Mouse (Mus musculus): ENCODE measurements around the gene Kcnj12. TPM values are rescaled to one million over a fixed set of nuclear protein-coding genes. Genes with fewer than 3 reads are reported as not detected.

Gene Kcnj12
- polyA plus RNA-seq, 1 experiment from 2014 or later = 0.59 TPM

GRCm38 (mm10) chr11:61102397-61103339, 80.3 kb downstream of the Kcnj12 start:
- WGBS = 68% methylated on average over 12 of the region's 13 CpGs

GRCm38 (mm10) chr11:61104241-61104901, 82.0 kb downstream of the Kcnj12 start:
- no peak overlapping the region for H3K9ac ChIP-seq (ENCODE audit: low read length)
- no peaks in the 10 kb centered on the region for H3K27me3 ChIP-seq (ENCODE audit: control insufficient read depth, insufficient read depth, low read length)
- no peak overlapping the region for H3K4me3 ChIP-seq (ENCODE audit: low read depth, low read length)
- no peaks in the 10 kb centered on the region for H3K4me1 ChIP-seq (replicated peaks; ENCODE audit: control insufficient read depth, insufficient read depth)
- no peak overlapping the region for H3K4me2 ChIP-seq (replicated peaks; ENCODE audit: low read depth)
- peak; percentile 91 for ATAC-seq (ENCODE audit: low FRiP score, low TSS enrichment)
- WGBS = 20% methylated on average over 20 of the region's 20 CpGs
- no peak overlapping the region for H3K27ac ChIP-seq (replicated peaks)
- TF ChIP-seq EP300 (optimal IDR thresholded peaks at IDR 0.05) (no peak), CTCF (IDR thresholded peaks at IDR 0.05; ENCODE audit: low read depth) (peak; percentile 99)
- peak; percentile 89 for DNase-seq (ENCODE audit: low spot score)
- no peaks in the 10 kb centered on the region for H3K36me3 ChIP-seq (ENCODE audit: control insufficient read depth, insufficient read depth, low read length)
- no peaks in the 10 kb centered on the region for H3K9me3 ChIP-seq (ENCODE audit: control insufficient read depth, low read length)

More at GRCm38 (mm10) chr11:61102397-61103339, 80.3 kb downstream of the Kcnj12 start:
- Histone ChIP-seq H3K27me3 (ENCODE audit: control insufficient read depth, insufficient read depth, low read length) (no peaks in the 10 kb centered on the region), H3K4me1 (replicated peaks; ENCODE audit: control insufficient read depth, insufficient read depth) (no peaks in the 10 kb centered on the region), H3K4me3 (ENCODE audit: low read depth, low read length) (no peak overlapping the region), H3K9me3 (ENCODE audit: control insufficient read depth, low read length) (no peaks in the 10 kb centered on the region), H3K4me2 (replicated peaks; ENCODE audit: low read depth) (no peak overlapping the region), H3K27ac (replicated peaks) (no peak overlapping the region), H3K36me3 (ENCODE audit: control insufficient read depth, insufficient read depth, low read length) (no peaks in the 10 kb centered on the region), H3K9ac (ENCODE audit: low read length) (no peak overlapping the region)
- TF ChIP-seq EP300 (optimal IDR thresholded peaks at IDR 0.05) = no peak
- TF ChIP-seq CTCF (IDR thresholded peaks at IDR 0.05; ENCODE audit: low read depth) = no peak
- ATAC-seq (ENCODE audit: low FRiP score, low TSS enrichment) = no peak
- no peak for DNase-seq (ENCODE audit: low spot score)

GRCm38 (mm10) chr11:61108911-61109361, 86.6 kb downstream of the Kcnj12 start:
- Histone ChIP-seq H3K27me3 (ENCODE audit: control insufficient read depth, insufficient read depth, low read length) (no peaks in the 10 kb centered on the region), H3K27ac (replicated peaks) (no peak overlapping the region), H3K9me3 (ENCODE audit: control insufficient read depth, low read length) (no peaks in the 10 kb centered on the region), H3K9ac (ENCODE audit: low read length) (no peak overlapping the region), H3K4me1 (replicated peaks; ENCODE audit: control insufficient read depth, insufficient read depth) (no peaks in the 10 kb centered on the region), H3K4me3 (ENCODE audit: low read depth, low read length) (no peak overlapping the region), H3K4me2 (replicated peaks; ENCODE audit: low read depth) (no peak overlapping the region), H3K36me3 (ENCODE audit: control insufficient read depth, insufficient read depth, low read length) (no peaks in the 10 kb centered on the region)
- DNase-seq (ENCODE audit: low spot score) (no peak), ATAC-seq (ENCODE audit: low FRiP score, low TSS enrichment) (no peak)
- no peak for TF ChIP-seq EP300 (optimal IDR thresholded peaks at IDR 0.05)
- TF ChIP-seq CTCF (IDR thresholded peaks at IDR 0.05; ENCODE audit: low read depth) = no peak
- WGBS = 89% methylated on average over 12 of the region's 12 CpGs

GRCm38 (mm10) chr11:61109707-61110106, 87.3 kb downstream of the Kcnj12 start:
- Histone ChIP-seq H3K9me3 (ENCODE audit: control insufficient read depth, low read length) (no peaks in the 10 kb centered on the region), H3K27me3 (ENCODE audit: control insufficient read depth, insufficient read depth, low read length) (no peaks in the 10 kb centered on the region), H3K4me2 (replicated peaks; ENCODE audit: low read depth) (no peak overlapping the region), H3K4me1 (replicated peaks; ENCODE audit: control insufficient read depth, insufficient read depth) (no peaks in the 10 kb centered on the region), H3K27ac (replicated peaks) (no peak overlapping the region), H3K4me3 (ENCODE audit: low read depth, low read length) (no peak overlapping the region), H3K9ac (ENCODE audit: low read length) (no peak overlapping the region), H3K36me3 (ENCODE audit: control insufficient read depth, insufficient read depth, low read length) (no peaks in the 10 kb centered on the region)
- DNase-seq (ENCODE audit: low spot score) (no peak), ATAC-seq (ENCODE audit: low FRiP score, low TSS enrichment) (no peak)
- TF ChIP-seq CTCF (IDR thresholded peaks at IDR 0.05; ENCODE audit: low read depth) = no peak
- TF ChIP-seq EP300 (optimal IDR thresholded peaks at IDR 0.05) = no peak
- 73% methylated on average over 6 of the region's 6 CpGs for WGBS

- no peak for DNase-seq (ENCODE audit: low spot score)
- Histone ChIP-seq H3K27ac (replicated peaks) (no peak overlapping the region), H3K4me3 (ENCODE audit: low read depth, low read length) (no peak overlapping the region), H3K4me1 (replicated peaks; ENCODE audit: control insufficient read depth, insufficient read depth) (no peaks in the 10 kb centered on the region), H3K9ac (ENCODE audit: low read length) (no peak overlapping the region), H3K36me3 (ENCODE audit: control insufficient read depth, insufficient read depth, low read length) (no peaks in the 10 kb centered on the region), H3K27me3 (ENCODE audit: control insufficient read depth, insufficient read depth, low read length) (no peaks in the 10 kb centered on the region), H3K4me2 (replicated peaks; ENCODE audit: low read depth) (no peak overlapping the region), H3K9me3 (ENCODE audit: control insufficient read depth, low read length) (no peaks in the 10 kb centered on the region)
- WGBS = 66% methylated on average over 10 of the region's 10 CpGs
- no peak for TF ChIP-seq CTCF (IDR thresholded peaks at IDR 0.05; ENCODE audit: low read depth)
- TF ChIP-seq EP300 (optimal IDR thresholded peaks at IDR 0.05) = no peak
- no peak for ATAC-seq (ENCODE audit: low FRiP score, low TSS enrichment)
Observed at GRCm38 (mm10) chr11:61110113-61110512, 87.7 kb downstream of the Kcnj12 start.

Measured in stomach, postnatal 0 days (tissue).